Mouse (Mus musculus) urinary bladder, adult 18-20 months (tissue): ENCODE measurements at regions not wholly inside any gene's neighbourhood (a gene's known extent, or its start where the extent isn't known, plus 50 kb on each side); places are given as distances from the start of the nearest gene placed in this dataset.
A peak's percentile ranks its signal among the peaks of the same experiment; 100 is the strongest.

Experiments
- DNase-seq, 2 experiments: peaks; one replicate each; pipeline ENCODE4 v3.0.0; 2022; ENCODE audit warnings: low spot score in 2 of 2, mixed read lengths in 2 of 2

DNA sequence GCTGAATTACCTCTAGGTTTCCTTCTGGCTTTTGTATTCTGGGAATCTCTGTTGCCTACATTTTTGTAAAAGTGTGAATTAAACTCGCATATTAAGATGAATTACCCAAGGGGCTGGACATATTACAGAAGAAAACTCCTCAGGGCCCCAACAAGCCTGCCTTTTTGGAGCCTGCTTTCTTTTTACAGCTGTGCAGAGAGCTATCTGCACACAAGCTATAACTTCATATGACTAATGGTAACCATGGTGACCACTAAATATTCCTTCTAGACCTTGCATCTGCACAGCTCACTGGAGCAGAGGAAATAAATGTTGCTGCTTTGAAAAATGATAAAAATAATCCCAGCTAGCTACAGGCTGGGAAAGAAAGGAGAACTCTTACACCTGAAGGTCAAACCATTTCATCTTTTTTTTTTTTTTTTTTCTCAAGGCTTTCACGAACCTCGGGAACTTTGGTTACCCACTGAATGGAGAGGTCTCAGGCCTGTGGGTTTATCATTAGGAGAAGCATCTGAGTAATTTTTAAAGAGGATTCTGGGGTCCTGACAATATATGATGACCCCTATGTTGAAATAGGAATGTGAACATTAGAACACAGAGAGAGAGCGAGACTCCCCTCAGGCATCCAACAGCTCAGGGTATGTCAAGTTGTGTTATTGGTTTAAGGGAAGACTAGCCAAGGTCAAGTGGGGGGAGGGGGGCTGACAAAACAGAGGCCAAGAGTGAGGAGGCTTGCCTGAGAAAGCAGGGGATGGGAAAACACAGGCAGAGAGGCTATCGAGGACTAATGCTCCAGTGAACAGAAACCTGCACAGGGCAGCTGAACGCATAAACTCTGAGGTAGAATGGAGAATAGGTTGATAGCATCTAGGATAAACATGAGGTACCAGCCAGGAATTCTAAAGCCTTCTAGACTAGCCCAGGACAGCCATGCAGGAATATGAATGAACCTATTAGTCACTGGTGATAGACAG, 188.4 kb downstream of the Phlda1 start:
- no peak for DNase-seq

DNA sequence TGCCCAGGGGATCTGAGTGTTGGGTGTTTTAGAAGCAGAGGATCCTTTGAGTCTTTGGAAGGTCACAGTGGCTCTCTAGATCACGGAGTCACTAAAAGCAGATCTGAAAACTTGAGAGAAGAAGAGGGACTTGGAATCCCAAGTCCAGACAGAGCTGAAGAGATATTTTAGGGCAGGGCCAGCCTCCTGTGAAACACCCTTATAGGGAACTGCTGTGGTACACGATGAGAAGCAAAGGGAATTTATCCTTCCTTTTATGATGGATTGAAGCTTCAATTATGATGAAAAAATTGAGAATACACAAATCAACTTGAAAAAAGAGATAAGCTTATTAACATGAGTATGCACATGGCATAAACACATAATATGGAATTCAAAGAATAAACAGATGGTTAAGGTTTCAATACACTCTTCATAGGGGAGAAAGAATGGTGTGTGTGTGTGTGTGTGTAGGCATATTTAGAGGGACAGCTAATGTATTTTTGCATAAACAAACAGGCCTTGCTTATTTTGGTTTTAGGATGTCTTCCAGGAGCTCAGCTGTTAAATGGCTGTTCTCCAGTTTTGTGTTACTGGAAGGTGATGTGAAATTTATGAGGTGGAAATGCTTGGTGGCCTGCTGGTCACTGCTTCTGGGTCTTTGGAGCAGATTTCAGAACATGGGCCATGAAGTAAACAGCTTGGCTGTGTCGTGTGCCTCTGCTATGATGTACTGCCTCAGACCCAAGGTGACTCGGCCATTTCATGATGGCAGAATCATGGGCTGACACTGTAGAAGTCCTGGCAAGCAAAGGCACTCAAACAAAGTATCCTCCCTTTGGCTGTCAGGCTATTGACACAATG, 190.1 kb downstream of the Phlda1 start:
- no peak for DNase-seq

DNA sequence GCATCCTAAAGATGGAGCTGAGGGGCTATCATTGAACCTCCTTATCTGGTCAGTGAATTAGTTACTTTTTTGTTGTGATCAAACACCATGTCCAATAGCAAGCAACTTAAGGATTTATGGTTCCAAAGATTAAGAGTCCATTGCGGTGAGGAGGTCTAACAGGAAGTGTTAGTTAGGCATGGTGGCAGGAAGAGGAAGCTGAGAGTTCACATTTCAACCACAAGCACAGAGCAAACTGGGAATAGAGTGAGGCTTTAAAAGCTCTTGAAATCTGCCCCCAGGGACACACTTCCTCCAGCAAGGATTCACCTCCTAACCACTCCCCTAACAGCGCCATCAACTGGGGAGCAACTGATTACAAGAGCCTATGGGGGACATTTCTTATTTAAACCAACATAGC, 190.9 kb downstream of the Phlda1 start:
- no peak for DNase-seq

DNA sequence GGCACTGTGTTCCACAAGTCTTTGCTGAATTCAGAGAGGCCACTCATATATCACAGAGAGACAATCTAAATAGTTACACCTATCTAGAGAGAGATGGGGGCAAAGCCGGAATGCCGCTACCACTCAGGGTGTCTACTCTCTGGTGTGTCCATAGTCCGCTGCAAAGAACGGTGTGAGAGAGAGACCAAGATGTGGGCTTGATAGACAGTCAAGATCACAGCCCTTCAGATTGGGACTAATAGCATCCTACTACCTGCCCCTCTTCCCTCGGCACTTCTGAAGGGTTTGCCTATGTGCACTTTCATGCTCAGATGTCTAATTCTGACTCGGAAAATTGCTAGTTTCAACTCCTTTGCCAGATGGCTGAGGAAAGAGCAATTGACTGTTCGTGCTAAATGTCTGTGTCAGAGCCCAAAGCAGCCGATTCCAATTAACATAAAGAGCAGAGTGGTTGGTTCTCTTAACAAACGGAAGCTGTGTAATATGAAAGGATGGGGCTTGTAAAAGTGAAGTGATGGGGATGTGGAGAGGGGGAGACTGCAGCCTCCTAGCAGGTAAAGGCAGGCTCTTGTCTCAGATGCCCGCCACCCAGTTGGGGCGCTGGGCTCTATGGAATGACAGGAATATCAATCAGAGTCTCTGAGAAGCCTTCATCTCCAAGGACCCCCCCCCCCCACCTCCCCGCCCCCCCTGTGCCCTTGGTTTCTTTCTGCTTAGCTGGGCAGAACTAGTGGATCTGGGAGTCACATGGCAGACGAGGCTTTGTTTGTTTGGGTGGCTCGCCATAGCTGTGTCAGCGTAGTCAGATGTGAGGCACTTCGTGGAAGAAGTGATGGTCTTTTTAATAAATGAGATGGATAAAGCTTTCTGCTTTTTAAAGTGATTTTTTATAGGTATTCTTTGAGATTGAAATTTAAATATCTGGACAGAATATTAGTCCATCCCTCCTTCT, 193.7 kb downstream of the Phlda1 start:
- DNase-seq: no peak

DNA sequence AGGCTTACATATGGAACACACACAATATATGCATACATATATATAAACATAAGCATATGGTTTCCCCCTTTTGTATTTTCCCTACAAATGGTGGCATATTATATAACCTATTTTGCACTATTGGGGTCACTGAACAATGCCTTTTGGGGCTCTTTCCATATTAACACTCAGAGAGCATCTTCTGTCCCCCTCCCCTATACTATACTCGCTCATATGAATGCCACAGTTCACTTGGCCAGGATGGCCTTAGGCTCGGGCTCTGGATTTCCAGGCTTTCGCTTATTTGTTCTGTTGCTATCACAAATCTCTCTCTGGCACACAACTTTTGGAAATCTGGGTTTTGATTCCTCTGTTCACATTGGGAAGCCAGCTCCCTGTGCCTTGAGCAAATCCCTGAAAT, 194.5 kb downstream of the Phlda1 start:
- no peak for DNase-seq

DNA sequence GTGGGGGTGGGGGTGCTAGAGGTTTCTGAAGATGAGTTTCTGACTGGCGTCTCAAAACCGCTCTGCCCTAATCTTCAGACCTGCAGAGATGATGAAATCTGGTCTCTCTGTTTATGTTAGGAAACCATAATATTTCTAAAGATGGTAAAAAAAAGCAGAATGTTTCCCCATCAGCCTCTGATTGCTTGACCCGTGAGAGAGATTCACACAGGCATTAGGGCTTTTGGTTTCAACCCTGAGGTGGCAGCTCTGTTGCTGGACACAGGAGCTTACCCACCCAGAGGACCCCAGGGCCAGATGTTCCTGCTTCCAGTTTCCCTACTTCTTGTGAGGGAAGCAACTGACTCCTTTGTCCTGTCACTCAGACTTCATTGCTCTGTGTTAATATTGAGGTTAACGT, 195.1 kb downstream of the Phlda1 start:
- DNase-seq: no peak

DNA sequence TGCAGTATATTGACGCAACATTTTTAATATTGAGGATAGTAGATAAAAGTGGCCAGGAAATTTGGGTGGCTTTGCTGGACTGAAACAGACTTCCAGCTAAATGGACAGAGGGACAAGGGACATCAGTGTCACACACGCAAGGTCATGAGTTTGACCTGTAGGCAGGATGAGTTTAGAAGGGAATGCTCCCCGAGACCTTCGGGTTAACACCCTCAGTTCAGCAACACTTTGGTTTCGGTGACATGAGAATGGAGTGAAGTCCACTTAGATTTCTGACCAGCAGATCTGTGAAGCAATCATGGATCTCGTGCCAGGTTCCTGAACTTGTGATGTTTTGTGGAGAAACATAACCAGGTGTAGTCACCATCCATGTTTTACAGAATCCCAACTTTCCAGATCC, 196.3 kb downstream of the Phlda1 start:
- no peak for DNase-seq

DNA sequence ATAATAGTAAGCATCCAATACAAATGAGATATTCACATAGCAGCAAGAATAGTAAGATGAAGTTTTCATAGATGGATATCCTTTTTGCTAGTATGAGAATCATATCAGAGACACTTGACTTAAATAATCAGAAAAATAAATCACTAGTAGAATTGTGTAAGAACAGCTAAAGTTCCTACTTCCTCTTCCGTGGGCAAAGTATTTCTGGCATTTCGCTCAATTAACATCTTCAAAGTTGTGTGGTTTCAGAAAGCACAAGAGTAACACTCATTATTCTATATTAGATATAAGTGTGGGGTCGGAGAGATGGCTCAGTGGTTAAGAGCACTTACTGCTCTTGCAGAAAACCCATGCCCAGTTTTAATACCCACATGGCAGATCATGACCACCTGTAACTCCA, 197.4 kb downstream of the Phlda1 start:
- DNase-seq: no peak

DNA sequence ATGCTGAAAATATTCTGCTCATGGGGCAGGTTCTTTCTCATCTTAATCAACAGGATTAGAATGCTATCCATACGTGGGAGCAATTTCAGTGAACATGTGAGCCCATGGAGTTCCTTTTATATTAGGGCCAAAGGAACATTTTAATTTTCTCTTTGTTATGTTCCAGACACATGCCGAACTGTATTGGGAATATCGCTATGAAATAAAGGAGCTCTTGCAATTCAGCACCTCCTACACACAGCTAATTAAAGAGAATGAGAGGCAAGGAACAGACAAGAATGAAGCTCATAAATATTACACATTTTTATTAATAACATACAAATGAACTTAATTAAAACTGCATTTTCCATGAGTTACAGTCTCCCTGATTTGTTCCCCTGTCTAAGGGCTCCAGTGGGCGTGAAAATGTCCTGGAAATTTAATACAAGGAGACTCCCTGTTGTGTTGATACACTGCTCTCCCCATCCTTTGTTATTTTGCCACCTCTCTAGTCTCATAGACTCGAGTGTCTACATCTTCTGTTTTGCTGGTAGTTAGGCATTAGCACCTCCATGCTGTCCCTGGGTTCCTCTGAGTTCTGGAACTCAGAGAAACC, 205.5 kb downstream of the Phlda1 start:
- no peak for DNase-seq

DNA sequence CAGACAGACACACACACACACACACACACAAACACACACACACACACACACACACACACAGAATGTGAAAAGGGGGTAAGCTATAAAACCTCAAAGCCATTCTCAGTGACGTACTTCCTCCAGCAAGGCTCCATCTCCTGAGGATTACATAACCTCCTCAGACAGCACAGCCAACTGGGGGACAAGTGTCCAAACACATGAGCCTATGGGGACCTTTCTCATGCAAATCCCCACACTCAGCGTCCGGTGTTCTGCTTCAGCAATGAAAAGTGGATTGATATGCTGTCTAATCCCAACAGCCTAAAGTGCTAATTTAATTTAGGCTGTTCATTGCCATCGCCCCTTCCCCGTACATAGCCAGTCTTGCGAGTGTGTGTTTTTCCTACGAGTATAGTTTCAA, 206.9 kb downstream of the Phlda1 start:
- DNase-seq: no peak

DNA sequence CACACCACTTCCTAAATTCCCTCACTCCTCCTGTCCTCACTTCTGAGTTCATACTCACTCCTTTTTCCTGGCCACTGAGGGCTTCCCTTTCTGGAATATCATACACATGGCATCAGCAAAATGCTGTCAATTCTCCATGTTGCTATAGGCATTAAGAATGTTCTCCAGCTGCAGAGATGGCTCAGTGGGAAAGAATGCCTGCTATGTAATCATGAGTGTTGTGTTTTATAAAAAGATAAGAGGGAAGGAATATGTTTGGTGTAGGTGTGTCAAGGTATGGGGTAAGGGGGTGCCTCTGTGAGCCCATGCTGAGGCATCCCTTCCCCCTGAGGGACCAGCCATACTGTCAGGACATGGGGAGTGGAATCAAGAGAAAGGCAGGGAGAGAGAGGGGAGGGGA, 207.6 kb downstream of the Phlda1 start:
- no peak for DNase-seq

DNA sequence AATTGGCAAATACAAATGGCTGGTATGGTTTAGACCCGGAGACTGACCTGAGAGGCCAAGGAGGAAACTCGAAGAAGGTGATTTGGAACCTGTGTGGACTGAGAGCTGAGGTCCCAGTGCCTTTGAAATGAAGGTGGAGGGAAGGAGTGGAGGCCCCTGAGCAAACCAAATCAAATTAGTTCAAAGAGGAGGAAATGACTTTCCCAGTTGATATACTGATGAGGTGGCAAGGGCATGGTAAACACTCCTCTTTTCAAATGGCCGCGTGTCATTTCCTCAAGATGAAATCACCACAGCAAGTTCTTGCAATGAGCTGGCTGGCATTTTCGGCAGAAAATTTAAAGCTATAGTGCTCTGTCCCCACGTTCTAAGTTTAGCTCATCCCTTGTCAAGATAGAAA, 209.1 kb downstream of the Phlda1 start:
- peak in 1 of 2 experiments; percentile 20 for DNase-seq

DNA sequence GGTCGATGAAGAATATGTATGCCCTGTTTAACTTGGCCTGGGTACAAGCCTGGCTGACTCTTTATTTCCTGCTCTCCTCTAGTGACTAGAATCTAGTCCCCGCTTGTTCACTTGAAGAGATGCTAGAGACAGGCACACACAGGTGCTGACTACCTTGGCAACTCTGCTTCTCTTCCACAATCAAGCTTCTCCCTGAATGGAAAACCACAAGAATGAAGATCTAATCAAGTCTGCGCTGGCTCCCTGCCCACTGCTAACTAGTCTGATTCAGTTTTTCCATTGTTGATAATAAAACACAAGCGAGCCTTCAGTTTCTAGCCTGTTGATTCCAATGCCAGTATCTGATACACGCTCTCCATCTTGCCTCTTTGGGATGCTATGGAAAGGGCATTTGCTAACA, 213.5 kb downstream of the Phlda1 start:
- DNase-seq: peak; percentile 64 to 80

DNA sequence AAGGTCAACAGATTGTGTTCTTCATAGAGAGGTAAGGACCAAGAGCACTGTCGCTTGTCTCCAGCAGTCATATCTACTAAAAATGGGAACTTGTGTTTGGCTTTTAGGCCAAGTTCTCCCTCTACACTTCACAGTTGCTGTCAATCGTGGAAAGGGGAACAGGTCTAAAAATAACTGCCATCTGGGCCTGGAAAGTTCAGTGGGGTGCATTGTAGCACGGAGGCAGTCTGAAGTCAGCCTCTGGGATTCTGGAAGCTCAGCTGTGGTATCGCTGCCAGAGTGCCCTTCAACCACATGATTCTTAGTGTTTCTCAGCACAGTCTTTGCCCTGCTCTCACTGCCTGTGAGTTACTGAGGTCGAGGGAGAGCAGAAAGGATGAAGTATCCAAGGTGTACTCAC, 215.0 kb downstream of the Phlda1 start:
- no peak for DNase-seq

DNA sequence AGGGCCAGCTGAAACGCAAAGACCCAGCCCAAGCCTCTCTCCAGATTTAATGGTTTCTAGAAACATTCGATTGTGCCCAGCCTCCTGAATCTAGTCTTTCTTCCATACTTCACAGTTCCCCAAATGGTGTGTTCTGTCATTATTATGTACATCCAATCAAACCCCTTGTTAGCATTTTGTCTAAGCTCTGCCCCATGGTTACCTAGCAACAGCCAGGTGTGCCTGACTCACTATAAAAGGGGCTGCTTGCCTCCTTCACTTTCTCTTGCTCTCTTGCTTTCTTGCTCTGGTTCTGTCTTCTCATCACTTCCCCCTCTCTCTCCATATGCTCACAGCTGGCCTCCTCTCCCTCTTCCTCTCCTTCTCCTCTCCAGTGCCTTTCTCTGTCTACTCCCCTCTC, 217.8 kb downstream of the Phlda1 start:
- no peak for DNase-seq

DNA sequence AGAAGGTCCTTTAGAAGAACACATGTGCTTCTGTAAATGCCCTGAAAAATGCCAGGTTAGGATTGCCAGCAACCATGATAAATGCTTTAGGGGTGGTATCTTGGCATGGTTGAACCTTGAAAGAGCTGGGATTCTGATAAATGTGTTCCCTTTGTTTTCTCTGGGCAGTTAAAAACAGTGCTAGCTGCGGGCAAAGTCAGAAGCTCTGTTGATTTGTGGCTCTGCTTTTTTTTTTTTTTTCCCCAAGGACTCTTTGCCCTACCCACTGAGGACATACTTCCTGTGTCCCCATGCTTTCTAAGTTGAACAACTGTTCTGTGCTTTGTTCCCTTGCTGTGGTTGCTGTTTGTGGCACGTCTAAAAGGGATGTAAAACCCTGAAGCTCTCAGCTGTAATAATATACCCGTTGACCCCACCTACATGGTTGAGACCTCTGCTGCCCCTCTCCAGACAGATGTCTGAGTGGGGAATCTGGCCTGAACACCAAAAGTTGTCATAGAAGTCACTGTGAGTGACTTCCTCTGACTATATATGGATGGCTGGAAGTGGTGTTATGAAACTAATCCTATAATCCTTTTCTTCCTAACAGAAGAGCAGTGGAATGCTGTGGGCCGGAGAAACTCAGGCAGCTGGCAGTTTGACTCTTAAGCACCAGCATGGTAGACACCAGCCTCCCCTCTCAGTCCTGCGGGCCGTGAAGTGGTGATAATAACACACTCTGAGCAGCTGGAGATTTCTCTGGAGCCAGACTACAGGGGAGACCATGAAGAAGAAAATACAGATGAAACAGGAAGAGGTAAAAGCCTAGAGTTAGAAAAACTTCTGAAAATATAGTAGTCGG, 218.7 kb downstream of the Phlda1 start:
- no peak for DNase-seq

DNA sequence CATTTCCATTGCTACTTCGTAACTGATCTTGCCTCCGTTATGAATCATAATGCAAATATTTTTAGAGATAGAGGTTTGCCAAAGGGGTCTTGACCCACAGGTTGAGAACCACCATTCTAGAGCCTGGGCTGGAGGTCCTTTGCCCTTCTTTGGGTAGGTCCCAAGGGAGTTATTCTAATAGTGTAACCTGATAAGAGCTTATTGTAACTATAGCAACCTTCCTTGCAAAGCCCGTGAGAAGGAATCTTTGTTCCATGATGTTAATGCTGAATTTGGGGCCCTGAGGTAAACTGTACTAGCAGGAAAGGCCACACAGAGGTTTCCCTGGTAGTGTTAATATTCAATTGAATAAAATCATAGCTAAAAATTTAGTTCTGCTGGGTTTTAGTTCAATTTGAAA, 229.9 kb downstream of the Phlda1 start:
- DNase-seq: no peak

DNA sequence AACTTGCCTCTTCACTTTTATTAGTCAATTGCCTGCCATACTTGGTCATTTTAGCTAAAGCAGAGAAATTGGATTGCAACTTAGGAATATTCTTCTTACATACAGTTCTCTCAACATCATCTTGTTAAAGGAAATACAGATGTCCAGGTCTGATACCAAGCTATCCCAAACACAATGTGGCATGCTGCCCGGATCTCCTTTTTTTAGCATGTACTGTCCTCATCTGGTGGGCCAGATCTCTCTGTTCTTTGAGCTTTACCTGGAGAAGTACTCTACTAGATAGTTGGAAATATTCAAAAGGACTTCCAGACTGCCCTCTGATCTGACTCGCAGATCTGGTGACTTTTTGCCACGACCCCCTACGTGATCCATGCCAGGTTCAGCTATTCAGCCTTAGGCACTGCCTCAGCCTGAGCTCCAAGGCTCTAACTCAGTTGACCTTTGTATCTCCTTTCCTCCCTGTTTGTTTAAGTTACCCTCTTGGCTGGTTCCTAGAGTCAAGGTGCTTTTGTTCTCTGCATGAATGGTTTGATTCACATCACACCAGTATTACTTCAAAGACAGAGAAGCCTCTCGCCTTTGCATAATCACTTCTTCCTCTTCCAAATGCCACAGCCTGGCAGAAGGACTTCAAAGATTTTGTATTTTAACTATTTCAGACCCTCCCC, 232.9 kb upstream of the Krr1 start:
- DNase-seq: no peak

DNA sequence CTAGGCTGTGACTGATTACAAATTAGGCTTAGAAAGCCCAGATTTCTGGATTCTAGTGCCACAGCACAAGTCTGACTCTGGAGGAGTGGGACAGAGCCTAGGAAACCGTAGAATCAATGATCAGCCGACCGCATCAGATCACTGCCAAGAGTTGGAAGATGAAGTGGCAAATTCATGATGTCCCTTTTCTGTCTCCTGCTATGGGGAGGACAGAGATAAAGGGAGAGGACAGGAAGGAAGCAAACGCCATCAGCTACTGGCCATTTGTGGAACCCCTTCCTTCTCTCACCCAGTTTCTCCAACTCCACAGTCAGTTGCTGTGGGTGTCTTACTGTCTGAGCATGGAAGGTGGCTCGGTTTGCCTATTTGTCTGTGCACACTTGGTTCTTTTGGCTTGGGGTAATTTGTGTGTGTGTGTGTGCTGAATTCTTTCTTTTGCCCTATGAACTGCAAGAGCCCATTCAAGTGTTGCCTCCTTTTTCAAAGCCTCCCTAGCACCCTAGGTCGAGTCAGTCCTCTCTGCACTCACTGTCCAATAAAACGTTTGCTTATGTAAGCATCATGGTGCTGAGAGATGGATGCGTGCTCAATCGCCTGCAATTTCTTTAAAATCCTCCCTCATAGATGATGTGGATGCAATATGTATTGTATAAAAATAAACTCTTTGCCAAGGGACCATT, 231.7 kb upstream of the Krr1 start:
- no peak for DNase-seq
